Mouse (Mus musculus) spleen, adult 2 months (tissue): ENCODE results near the gene Klk15. TPM values are rescaled to one million over a fixed set of nuclear protein-coding genes. Genes with fewer than 3 reads are reported as not detected.

Experiments
- DNase-seq, 2 experiments: peaks; one replicate each; pipeline versions ENCODE4 v3.0.0 to v3.0.0-alpha.2; 2012 to 2021; ENCODE audit warnings: low spot score in 2 of 2, low read depth in 1 of 2
- H3K27ac ChIP-seq: fragments of 200-500 bp; 2 replicates; pipeline ENCODE4 v1.5.1; 2012; ENCODE audit warnings: low read length, inconsistent platforms; ENCODE audit not compliant: insufficient read depth
- H3K27me3 ChIP-seq: fragments of 200-500 bp; 2 replicates; pipeline ENCODE4 v1.6.1; 2012; ENCODE audit warnings: mild to moderate bottlenecking, moderate library complexity, low read length, inconsistent platforms; ENCODE audit not compliant: control insufficient read depth, insufficient read depth
- H3K36me3 ChIP-seq: fragments of 200-500 bp; 2 replicates; pipeline ENCODE4 v1.6.1; 2012; ENCODE audit warnings: mild to moderate bottlenecking, low read length, inconsistent platforms; ENCODE audit not compliant: control insufficient read depth, insufficient read depth
- H3K4me1 ChIP-seq: fragments of 200-500 bp; 2 replicates; pipeline ENCODE4 v1.6.1; 2011; ENCODE audit warnings: inconsistent platforms; ENCODE audit not compliant: control insufficient read depth, insufficient read depth, insufficient read length
- H3K4me3 ChIP-seq: fragments of 200-500 bp; 2 replicates; pipeline ENCODE4 v1.5.1; 2011; ENCODE audit warnings: mild to moderate bottlenecking, inconsistent platforms; ENCODE audit not compliant: insufficient read depth, insufficient read length; ENCODE audit errors: extremely low read depth
- CTCF ChIP-seq: fragments of 200-500 bp; IDR thresholded peaks from 2 replicates; pipeline ENCODE4 v1.5.1; 2011; ENCODE audit warnings: mild to moderate bottlenecking, inconsistent platforms; ENCODE audit not compliant: insufficient read depth, insufficient read length, insufficient replicate concordance; ENCODE audit errors: extremely low read depth
- POLR2A ChIP-seq: fragments of 200-500 bp; IDR thresholded peaks from 2 replicates; pipeline ENCODE4 v1.6.1; 2011; ENCODE audit warnings: low read depth, low read length, inconsistent platforms
- WGBS: fragments of 180-500 bp; shearing (Covaris S2); methylation state at CpG from one replicate; pipeline ENCODE4 v1.1.7; 2018; 5-methylcytosine and 5-hydroxymethylcytosine counted together
- polyA plus RNA-seq: library from polyadenylated mRNA; depleted of rRNA; stranded (reverse); fragments of >200 nt; gene quantifications from 2 replicates; pipeline ENCODE4 v1.2.3, GENCODE M21; 2012

Gene Klk15
- polyA plus RNA-seq, 1 experiment: not detected

DNA sequence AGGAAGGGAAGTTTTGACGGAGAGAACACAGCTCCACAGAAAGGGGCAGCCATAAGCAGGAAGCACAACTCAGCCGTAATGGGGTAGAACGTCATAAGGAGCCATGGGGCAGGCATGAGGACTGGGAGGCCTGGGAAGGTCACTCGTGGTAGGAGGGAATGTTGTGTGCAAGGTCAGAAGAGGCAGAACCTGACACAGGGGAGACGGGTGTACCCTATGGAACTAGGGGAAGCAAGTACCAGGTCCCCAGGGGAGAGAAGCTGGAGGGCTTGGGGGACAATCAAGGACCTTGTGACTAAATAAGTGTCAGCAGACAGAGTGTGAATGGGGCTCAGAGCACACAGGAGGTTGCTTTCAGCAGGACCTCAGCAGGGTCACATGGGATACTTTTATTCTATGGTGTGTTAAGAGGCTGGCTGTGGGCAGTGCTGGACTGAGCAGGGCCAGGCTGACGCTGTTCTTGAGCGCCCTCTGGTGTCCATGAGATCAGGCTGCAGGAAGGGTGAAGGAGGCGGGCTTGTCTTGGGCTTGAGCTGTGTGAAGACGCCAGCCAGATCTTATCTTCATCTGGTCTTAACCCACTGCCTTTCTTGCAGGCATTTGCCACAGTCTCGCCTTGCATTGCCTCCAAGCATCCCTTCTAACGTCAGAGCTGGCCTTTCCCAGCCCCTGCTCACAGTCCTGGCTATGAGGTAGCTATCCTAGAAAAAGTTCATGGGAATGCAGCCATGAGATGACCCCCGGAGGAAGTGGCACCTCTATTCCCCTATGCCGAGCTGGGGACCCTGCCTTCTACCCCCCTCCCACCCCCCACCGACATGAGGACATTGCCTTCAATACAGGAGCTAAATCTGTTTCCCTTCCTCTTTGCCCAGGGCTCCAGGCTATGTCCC is 13.7 kb upstream of the Klk15 start:
- Histone ChIP-seq H3K4me1 (no peaks in the 10 kb centered on the region), H3K4me3 (no peak overlapping the region), H3K27ac (no peak overlapping the region), H3K27me3 (no peaks in the 10 kb centered on the region), H3K36me3 (no peaks in the 10 kb centered on the region)
- no peak for TF ChIP-seq POLR2A
- peak; percentile 81; the same call in 1 of the 2 replicates for TF ChIP-seq CTCF
- peak in 1 of 2 experiments; percentile 30 for DNase-seq
- 24% methylated on average over 14 of the region's 14 CpGs for WGBS

DNA sequence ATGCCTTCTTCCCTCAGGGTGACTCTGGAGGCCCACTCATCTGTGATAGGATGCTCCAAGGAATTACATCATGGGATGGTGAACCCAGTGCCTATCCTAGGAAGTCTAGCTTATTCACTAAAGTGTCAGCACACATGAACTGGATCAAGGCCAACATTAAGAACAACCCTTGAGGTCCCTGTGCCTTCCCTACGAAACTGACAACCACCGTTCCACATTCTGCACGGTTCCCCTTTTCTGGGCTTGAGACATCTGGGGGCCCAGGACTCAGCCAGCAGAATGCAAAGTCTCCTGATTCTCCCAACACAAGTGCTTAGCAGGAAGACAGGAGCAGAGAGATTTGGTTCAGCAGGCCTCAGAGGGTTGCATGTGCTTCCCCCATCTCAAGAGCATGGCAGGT is 13.0 kb upstream of the Klk15 start:
- no peaks in the 10 kb centered on the region for H3K36me3 ChIP-seq
- H3K4me3 ChIP-seq: no peak overlapping the region
- no peak overlapping the region for H3K27ac ChIP-seq
- TF ChIP-seq POLR2A (no peak), CTCF (no peak)
- DNase-seq: no peak
- 15% methylated on average over 3 of the region's 3 CpGs for WGBS
- no peaks in the 10 kb centered on the region for H3K4me1 ChIP-seq
- no peaks in the 10 kb centered on the region for H3K27me3 ChIP-seq

GRCm38 (mm10) chr7:43921087-43921486 is 12.5 kb upstream of the Klk15 start:
- TF ChIP-seq POLR2A: no peak
- no peak for TF ChIP-seq CTCF
- DNase-seq: no peak
- Histone ChIP-seq H3K27ac (no peak overlapping the region), H3K27me3 (no peaks in the 10 kb centered on the region), H3K36me3 (no peaks in the 10 kb centered on the region), H3K4me1 (no peaks in the 10 kb centered on the region), H3K4me3 (no peak overlapping the region)
- 40% methylated on average over 6 of the region's 6 CpGs for WGBS

DNA sequence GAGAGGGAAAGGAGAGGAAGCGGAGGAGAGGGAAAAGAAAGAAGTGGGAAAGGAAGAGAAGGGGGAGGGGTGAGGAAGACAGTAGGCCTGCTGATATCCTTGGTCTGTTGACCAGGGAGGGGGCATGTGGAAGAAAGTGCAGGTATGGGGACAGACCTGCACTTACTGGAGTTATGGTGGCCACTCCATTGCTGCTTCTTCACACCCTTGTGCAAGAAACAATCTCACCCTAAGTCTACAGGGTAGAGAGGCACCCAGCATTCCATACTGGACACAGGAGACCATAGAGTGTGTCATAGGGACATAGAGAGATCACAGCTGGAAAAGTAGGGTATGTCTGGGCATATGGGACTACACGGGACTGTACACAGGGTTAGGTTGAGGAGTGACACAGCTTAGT is 11.6 kb upstream of the Klk15 start:
- 80% methylated on average over 2 of the region's 2 CpGs for WGBS

GRCm38 (mm10) chr7:43925985-43926384 is 7.6 kb upstream of the Klk15 start:
- Histone ChIP-seq H3K27me3 (no peaks in the 10 kb centered on the region), H3K27ac (no peak overlapping the region), H3K4me3 (no peak overlapping the region), H3K36me3 (no peaks in the 10 kb centered on the region), H3K4me1 (no peaks in the 10 kb centered on the region)
- TF ChIP-seq CTCF (no peak), POLR2A (no peak)
- DNase-seq: no peak
- 70% methylated on average over 5 of the region's 5 CpGs for WGBS

More for the DNA sequence above, 11.6 kb upstream of the Klk15 start:
- H3K27me3 ChIP-seq: no peaks in the 10 kb centered on the region
- H3K36me3 ChIP-seq: no peaks in the 10 kb centered on the region
- no peak overlapping the region for H3K27ac ChIP-seq
- no peak for DNase-seq
- no peak for TF ChIP-seq POLR2A
- TF ChIP-seq CTCF: no peak
- H3K4me1 ChIP-seq: no peaks in the 10 kb centered on the region
- H3K4me3 ChIP-seq: no peak overlapping the region

GRCm38 (mm10) chr7:43928521-43928920 is 5.0 kb upstream of the Klk15 start:
- Histone ChIP-seq H3K4me3 (no peak overlapping the region), H3K4me1 (no peaks in the 10 kb centered on the region), H3K27ac (no peak overlapping the region), H3K36me3 (no peaks in the 10 kb centered on the region), H3K27me3 (no peaks in the 10 kb centered on the region)
- TF ChIP-seq POLR2A (no peak), CTCF (no peak)
- no peak for DNase-seq
- 50% methylated on average over 4 of the region's 4 CpGs for WGBS

GRCm38 (mm10) chr7:43932337-43932736 is 1.2 kb upstream of the Klk15 start:
- Histone ChIP-seq H3K4me1 (no peaks in the 10 kb centered on the region), H3K27me3 (no peaks in the 10 kb centered on the region), H3K27ac (no peak overlapping the region), H3K4me3 (no peak overlapping the region), H3K36me3 (no peaks in the 10 kb centered on the region)
- TF ChIP-seq POLR2A (no peak), CTCF (no peak)
- DNase-seq: no peak
- WGBS: 76% methylated on average over 4 of the region's 4 CpGs
